Mouse (Mus musculus): ENCODE data around the gene Nrxn2.

Nrxn2 gene

DNA sequence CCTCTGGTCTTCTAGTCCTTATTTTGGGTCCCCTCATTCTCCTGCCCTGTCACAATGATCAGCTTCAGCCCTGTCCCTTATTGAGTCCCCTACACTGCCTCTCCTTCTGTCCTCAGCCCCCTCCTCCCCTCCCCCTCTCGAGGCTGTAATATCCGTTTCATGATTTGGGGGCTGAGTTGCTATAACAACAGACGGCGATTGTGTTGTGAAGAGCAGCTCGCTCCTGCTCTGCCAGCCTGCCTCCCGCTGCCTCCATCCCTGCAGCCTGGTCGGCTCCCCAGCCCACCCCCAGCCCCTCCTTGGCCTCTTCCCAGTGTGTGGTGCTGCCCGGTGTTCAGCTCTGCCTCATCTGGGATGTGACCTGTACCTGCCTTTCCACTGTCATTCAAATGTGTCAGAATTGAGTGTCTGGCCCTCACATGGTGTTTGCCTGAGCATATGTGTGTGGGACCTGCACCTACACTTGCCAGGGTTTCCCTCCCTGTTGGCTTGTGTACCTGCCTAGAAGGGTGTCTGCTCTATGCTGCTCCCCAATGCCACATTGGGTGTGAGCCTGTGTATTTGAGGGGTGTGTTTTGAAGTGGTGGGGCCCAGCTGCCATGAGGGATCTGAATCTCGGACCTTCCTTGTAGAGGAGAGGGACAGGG, 2.3 kb upstream of the Nrxn2 start:
- no peak for DNase-seq (ENCODE audit: inconsistent age in 2 of 2, low spot score in 1 of 2)

DNA sequence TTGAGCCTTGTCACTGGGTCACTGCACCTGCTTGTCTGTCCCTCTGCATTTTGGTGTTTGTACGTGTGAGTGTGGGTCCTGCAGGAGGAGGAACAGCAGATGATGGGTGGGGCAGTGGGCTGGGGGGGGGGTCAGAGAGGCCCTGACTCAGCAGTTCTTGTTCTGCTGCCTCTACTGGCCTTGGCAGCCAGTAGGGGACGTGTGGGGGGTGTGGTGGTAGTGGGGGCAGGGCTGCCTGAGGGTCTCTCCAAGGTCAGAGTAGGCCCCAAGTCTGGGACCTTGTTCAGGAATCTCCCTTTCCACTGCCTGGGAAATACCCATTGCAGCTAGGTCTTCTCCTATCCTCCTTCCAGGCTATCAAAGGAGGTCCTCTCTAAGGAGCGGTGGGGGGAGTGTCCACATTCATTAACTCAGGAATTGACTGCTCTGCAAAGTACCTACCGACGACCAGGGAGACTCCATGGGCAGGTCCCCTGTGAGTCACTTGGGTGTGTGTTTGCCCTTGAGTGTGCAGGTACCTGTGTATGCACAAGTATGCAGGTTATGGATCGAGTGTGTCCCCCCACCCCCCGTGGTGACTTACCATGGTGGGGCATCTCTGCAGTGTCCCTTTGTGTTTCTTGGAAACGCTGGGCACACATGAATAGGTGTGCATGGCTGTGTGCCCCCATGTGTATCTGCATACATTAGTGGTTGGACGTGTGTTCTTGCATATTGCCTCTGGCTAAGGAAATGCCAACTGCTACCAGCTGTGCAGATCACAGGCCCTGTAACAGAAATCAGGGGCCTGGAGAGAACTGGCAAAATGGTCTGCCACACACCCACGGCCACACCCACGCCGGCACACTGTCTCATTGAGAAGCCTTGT, 1.4 kb upstream of the Nrxn2 start:
- DNase-seq (ENCODE audit: inconsistent age in 2 of 2, low spot score in 1 of 2): no peak

DNA sequence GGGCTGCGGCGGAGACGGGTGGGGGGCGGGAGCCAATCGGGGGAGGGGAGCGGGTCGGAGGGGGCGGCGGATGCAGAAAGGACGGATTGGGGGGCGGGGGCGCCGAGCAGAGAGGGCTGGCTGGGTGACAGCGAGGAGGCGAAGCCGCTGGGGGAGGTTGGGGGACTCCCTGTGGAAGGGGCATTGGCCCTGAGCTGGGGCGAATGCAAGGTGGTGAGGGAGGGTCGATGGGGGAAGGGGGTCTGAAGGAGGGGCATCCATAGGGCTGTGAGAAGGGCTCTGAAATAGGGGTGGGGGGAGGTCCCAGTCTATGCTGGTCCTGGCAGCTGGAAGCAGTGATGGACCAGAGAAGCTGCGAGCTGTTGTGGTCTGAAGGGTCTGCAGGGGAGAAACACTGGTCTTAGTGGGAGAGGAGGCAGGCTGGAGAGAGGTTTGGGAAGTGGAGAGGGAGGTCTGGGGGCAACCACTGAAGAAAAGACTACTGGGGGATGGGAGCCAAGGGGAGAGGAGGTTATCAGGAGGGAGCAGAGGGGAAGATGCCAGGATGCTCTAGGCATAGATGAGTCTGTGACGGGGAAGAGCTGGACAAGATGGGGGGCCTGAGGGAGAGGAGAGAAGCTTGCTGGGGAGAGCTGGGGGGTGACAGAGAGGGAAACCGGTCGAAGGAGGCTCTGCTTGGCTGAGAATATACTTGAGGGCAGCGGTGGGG, 607 bp downstream of the Nrxn2 start:
- DNase-seq (ENCODE audit: inconsistent age in 2 of 2, low spot score in 1 of 2): no peak

DNA sequence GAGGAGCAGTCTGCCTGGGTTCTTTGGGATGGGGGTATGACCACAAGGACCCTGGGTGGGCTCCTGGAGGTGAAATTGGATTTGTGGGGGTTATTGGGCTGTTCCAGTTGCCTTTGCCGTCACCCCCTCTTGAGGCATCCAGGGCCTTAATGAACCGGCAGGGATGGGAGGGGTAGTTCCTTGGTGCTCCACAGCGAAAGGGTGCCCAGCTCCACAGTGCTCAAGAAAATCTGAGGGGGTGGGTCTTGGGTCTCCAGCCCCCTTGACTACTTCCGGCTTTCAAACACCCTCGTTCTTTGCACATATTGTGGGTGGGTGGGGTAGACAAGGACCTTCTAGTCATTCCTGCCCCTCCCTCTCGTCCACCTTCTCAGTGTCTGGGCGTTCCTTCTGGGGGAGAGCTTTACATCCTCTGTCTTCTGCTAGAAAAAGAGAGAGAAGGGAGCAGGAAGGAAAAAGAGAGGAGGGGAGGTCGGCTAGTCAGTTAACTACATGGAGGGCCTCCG, 1.3 kb downstream of the Nrxn2 start:
- DNase-seq (ENCODE audit: inconsistent age in 2 of 2, low spot score in 1 of 2): no peak

DNA sequence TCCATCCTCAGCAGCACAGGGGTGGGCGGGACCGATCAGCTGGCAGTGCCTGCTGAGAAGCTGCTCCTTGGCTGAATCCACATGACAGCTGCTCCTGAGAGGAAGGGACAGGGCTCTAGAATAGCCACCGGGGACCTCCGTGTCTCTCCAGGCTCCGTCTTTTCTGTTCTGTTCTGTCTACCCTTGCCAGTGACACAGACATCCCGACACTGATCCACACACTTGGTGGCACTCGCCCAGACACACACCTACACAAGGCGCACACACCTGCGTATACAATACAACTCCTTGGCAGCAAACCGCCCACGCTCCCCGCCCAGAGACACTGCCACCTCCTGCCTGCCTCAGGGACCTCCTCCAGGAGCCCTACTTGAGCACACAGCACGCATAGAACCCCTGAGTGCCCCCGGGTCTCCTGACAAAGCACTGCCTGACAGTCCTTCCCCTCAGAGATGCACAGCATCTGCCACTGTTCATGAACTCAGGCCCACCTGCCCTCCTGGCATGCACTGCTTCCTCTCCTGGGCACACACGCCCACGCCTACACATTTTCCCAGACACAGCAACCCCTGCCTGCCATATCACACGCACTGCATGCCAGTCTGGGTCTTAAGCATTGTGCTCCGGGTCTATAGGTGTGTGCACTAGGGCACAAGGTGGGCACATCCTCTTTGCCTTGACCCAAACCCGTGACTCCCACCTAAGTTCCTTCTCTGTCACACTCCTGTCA, 2.1 kb downstream of the Nrxn2 start:
- DNase-seq (ENCODE audit: inconsistent age in 2 of 2, low spot score in 1 of 2): no peak

DNA sequence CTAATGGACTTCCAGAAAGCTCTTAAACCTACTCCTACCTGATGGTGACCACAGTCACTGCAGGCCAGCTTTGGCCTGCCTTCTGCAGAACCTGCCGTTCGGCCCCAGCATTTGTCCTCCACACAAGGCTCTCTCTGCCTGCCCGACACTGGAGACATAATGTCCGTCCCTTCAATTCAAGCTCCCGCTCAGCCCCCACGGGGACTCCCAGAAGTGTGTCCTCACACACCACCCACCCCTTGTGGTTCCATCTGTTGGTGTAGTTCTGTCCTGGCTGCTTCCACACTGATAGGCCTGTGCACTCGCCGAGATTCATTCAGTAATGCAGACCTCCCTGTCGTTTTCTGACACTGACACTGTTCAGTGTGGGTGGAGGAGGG, 2.7 kb downstream of the Nrxn2 start:
- no peak for DNase-seq (ENCODE audit: inconsistent age in 2 of 2, low spot score in 1 of 2)

DNA sequence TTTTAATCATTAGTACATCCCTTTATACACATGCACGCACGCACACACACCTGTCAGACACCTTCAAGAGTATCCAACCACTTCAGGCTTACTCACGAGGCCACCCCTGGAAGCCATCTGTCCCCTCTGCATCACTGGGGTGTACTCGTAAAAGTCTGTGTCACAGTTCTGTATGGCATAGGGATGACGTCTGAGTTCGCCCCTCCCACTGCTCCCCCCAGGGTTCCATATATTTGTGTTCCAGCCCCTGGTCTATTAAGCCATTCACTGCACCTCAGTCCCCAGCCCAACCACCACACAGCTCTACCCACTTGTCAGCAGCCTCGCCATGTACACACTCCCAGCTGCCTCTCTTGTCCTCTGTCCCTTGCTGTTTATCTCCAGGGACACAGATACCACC, 3.5 kb downstream of the Nrxn2 start:
- DNase-seq (ENCODE audit: inconsistent age in 2 of 2, low spot score in 1 of 2): no peak

DNA sequence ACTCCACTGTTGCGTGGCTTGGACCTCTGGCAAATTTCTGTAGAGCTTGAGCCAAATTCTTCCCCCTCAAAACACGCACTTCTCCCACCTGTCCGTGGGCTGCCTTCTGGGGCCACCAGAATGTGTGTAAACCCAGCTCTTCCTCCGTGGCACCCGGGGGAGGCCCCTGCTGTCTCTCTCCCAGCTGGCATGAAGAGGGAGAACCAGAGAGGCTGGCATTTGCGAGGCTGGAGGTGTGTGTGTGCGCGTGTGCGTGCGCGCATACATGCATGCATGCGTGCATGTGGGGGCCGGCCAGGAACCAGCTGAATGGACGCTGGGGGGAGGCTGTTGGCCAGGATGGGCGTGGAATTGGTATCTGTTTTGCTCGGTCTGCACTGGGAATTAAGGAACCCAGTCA, 4.7 kb downstream of the Nrxn2 start:
- DNase-seq (ENCODE audit: inconsistent age in 2 of 2, low spot score in 1 of 2): no peak

DNA sequence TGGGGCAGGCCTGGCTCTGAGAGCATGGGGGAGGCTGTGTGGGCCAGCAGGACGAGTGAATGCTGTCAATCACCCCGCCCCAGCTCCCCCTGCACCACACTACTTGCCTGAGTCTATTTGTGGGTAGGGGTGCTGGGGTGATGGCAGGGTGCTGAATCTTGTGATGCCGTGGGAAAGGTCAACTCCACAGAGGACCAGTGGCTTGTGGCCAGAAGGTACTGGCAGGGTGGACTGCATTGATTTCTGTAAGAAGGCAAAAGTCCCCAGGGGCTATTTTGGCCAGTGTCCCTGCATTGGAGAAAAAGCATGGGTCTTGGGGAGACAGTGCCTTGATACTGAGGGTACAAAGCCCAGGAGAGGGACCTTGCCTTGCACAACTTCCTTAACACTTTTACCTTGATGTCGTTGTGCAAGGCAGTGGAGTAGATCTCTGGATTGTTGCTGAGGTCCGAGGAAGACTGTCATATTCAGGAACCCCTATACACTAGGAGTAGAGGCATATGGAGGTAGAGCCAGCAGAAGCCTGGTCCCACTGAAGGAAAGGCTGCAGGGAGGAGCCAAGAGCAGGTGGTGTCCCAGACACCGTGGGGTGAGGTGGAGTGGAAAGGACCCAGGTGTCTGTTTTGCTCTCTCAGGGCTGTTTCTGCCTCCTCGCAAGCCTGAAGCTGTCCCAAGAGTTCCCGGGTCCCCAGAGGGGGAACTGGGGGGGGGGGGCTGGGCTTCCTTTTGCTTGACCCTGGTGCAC, 5.8 kb downstream of the Nrxn2 start:
- no peak for DNase-seq (ENCODE audit: inconsistent age in 2 of 2, low spot score in 1 of 2)

DNA sequence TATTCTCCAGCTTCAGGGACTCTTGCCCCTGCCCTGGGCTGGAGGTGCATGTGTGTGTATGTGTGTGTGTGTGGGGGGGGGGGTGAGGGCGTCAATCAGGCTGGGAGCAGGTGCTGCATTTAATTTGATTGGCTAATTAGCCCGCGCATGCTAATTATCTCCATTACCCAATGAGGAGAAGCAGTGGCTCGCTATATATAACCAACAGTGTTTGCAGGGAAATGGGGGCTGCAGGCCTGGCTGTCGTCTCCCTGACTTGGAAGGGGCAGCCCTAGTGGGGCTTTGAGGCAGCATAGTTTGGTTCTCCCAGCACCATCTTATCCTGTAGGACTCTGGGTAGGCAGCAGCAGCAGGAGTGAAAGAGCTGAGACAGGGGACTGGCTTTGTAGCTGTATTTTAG, 7.1 kb downstream of the Nrxn2 start:
- no peak for DNase-seq (ENCODE audit: inconsistent age in 2 of 2, low spot score in 1 of 2)

DNA sequence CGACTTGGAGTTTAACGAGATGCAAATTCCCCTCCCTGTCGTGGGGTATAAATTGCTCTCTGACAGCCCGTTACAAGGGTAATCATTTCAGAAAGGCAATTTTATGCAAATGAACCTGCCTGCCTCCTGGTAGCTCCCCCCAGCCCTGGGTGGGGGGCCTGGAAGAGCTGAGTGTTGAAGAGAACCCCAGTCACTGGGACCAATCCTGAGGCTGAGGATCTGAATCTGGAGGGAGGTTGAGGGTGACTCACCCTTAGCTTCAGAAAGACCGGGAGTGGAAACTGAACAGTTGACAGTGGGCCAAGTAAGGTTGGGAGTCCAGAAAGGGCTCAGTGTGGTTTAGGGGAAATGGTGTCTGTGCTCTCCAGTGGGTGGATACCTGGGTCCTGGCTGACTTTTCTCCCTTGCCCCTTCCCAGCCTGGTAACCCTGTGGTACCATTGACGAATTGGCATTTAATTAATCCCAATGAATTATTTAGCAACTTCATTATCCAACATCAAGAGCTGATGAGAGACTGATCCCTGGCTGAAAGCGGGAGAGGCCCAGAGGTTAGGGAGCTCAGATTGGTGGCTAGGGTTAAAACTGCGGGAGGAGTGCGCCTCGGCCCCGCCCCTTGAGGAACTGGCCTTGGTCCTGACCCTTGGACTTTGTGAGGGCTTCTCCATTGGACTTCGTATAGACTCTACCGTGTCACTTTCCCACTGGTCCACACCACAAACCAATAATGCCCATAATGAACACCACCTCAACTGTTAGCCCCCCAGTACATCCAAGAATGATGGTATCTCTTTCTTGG, 8.4 kb downstream of the Nrxn2 start:
- DNase-seq (ENCODE audit: inconsistent age in 2 of 2, low spot score in 1 of 2): peak; percentile 40 to 66

DNA sequence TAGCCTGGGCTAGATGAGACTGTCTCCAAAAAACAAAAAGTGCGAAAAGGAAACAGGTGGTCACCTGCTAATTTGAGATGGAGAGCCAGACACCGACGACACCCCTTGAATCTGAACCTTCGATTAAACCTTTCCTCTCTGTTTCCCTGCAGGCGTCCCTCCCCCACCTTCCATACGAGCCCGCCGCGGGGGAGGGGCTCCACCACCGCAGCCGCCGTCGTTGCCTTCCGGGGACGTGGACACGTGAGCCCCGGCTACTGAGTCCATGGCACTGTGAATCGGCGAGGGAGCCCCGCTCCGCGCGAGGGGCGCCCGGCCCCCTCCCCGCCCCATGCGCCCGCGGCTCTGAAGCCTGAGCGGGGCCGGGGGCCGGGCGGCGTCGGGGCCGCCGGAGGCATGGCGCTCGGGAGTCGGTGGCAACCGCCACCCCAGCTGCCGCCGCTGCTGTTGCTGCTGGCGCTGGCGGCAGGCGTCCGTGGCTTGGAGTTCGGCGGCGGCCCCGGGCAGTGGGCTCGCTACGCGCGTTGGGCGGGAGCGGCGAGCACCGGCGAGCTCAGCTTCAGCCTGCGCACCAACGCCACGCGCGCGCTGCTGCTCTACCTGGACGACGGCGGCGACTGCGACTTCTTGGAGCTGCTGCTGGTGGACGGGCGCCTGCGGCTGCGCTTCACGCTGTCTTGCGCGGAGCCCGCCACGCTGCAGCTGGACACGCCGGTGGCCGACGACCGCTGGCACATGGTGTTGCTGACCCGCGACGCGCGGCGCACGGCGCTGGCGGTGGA, 9.3 kb downstream of the Nrxn2 start:
- peak in 1 of 2 experiments; percentile 46 for DNase-seq (ENCODE audit: inconsistent age in 2 of 2, low spot score in 1 of 2)

DNA sequence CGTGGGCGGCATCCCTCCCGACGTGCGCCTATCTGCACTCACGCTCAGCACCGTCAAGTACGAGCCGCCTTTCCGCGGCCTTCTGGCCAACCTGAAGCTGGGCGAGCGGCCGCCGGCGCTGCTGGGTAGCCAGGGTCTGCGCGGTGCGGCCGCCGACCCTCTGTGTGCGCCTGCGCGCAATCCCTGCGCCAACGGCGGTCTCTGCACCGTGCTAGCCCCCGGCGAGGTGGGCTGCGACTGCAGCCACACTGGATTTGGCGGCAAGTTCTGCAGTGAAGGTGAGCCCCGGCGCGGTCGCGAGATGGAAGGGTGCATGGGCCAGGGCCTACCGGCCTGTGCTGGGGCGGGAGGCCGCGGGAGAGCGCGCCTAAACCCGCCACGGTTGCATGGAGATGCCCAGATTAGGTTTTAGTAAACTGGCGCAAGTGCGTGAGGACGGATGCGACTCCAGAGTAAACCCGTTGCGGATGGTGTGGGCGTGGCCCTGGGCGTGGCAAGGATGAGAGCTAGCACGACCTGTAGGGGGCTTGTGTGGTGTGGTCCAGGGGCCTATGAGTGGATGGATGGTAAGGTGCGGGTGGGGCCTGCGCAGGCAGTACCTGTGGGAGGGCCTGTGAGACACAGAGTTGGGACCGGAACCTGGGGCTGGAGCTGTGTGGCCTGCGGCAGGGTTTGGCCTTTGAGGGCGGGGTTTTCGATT, 10.1 kb downstream of the Nrxn2 start:
- no peak for DNase-seq (ENCODE audit: inconsistent age in 2 of 2, low spot score in 1 of 2)

DNA sequence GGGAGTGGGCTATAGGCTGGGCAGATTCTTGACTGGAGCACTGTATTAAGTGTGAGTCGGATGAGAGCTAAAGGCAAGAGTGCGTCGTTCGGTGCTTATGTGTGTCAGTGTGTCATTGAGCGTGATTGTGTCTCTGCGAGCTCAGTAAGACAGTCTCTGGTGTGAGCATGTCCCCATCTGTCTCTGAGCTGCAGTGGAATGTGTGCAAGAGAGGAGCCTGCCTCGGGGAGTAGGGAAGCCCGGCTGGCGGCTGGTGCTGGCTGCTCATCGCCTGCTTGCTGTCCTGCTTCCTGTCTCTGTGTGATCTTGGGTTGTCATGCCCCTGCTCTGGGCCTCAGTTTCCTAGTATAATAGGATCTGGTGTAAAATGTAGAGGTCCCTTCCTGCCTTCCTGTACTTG, 24.5 kb downstream of the Nrxn2 start:
- no peak for DNase-seq (ENCODE audit: inconsistent age in 2 of 2, low spot score in 1 of 2)

DNA sequence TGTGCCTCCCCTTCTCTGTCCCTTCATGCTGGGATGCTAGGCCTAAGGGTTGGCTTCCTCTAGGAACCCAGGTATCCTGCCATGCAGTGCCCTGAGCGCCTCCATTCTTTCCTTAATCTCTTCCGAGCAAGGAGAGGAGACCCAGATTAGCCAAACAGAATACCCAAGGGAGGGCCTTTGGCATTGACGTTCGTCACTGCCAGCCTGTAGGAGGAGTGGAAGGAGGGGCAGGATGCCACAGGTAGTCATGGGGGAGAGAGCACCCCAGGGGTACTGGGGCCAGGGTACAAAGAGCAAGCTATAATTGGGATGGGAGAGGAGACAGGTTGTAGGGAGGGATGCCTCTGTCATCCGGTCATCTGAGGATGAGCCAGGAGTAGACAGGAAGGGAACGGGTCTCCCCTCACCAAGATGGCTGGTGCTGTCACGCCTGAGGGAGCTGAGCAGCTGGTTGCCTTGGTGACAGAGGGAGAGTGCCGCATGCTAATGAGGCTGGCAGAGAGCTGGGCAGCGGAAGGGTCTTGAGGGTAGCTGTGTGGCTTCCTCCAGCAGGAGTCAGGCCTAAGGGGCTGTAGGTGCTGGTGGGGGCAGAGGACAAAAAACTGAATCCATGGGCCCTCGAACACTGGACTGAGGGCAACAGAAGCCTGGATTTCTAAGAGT, 27.4 kb downstream of the Nrxn2 start:
- DNase-seq (ENCODE audit: inconsistent age in 2 of 2, low spot score in 1 of 2): no peak

DNA sequence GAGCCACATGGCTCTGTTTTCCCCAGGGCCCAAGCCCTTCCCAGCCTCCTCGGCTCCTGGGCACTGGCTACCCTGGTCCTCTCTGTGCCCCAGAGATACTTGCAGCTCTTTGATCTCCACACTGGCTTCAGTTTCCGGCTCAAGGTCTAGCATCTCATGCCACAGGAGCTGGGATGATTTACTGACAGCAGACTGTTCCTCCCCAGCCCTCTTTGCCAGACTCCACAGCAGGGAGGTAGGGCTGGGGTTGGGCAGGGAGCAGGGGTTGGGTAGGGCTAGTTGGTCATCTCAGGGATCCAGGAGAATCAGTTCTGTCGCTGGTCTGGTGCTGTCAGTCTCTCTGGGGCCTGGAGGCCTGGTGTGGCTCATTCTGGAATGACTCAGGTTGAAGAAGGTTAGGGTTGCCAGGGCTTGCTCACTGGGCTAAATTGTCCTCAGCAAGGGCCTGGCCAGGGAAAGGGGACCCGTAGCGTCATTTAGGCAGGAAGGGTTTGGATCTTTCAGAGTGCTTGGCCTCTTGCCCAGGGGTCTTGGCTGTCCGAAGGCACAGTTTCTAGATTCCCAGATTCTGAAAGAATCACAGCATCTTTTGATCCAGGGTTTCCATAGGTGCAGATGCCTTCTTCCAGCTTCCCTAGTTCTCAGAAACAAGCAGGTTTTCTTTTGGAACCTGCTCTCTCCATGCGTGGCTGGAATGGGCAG, 28.4 kb downstream of the Nrxn2 start:
- peak; percentile 70 to 75 for DNase-seq (ENCODE audit: inconsistent age in 2 of 2, low spot score in 1 of 2)

DNA sequence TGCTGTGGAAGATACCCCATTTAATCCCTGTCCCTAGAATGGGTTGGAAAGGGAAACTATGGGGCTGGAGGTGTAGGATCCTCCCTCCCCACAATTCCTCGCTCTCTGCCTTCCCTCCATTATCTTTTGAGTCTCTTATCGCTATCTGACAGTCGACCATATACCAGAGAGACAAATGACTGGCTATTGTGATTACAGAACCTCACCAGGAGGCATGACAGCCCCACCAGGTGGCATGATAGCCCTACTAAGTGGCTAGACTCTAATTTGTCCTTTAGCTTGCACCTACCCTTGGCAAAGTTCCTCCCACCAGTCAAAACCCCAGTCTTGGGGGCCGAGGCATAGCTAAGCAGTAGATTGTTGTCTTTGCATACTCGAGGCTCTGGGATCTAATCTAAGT, 30.2 kb downstream of the Nrxn2 start:
- DNase-seq (ENCODE audit: inconsistent age in 2 of 2, low spot score in 1 of 2): no peak
